Mouse (Mus musculus) CH12.LX (cell line): ENCODE data around the gene Cacybp.

Experiments
- CTCF ChIP-seq, 2 experiments: IDR thresholded peaks in 1 of 2; conservative IDR thresholded peaks in 1 of 2; 2 replicates each; pipeline ENCODE4 v1.5.1; 2011 to 2012; ENCODE audit warnings: low read depth in 2 of 2, low read length in 2 of 2, improper control_type of control experiment in 1 of 2, inconsistent platforms in 1 of 2, mild to moderate bottlenecking in 1 of 2, moderate library complexity in 1 of 2
- EP300 ChIP-seq: IDR thresholded peaks from 2 replicates; pipeline ENCODE4 v1.6.1; 2011; ENCODE audit warnings: low read length, improper control_type of control experiment
- NELFE ChIP-seq: IDR thresholded peaks from 2 replicates; pipeline ENCODE4 v1.6.1; 2011; ENCODE audit warnings: low read depth, low read length, improper control_type of control experiment
- PAX5 ChIP-seq: IDR thresholded peaks from 2 replicates; pipeline ENCODE4 v1.6.1; 2012; ENCODE audit warnings: low read length, inconsistent platforms, mixed read lengths
- RAD21 ChIP-seq: IDR thresholded peaks from 2 replicates; pipeline ENCODE4 v1.6.1; 2011; ENCODE audit warnings: low read depth, mild to moderate bottlenecking, low read length, improper control_type of control experiment, moderate library complexity

DNA sequence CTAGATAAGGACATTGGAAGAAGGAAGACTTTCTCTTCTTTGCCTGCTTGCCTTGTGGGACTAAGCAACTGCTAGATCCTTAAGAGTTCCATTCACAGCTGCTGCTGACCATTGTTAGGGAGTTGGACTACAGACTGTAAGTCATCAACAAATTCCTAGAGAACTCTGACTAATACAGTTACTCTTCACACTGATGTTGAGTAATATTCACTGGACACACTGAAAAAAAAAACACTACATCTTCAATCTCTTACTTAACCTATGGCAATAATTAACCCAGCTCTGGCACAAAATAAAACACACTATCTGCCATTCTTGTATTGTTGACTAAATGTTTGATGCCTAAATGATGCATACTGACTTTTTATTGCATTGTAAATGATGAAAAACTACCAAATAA lies 15.2 kb upstream of the Cacybp start:
- TF ChIP-seq EP300 (no peak), RAD21 (no peak), NELFE (no peak), PAX5 (no peak), CTCF (conservative IDR thresholded peaks at IDR 0.05 in 1 of 2, IDR thresholded peaks at IDR 0.05 in 1 of 2; ENCODE audit: low read depth in 2 of 2, low read length in 2 of 2) (no peak)
